ENCODE assay signal across 8 mouse cellular contexts in genomic region chr3:28408859-28409459, GRCm38 (mm10).
DNase-seq lines count a peak whose midpoint lies in the region; ATAC-seq and TF ChIP-seq lines count a peak whose summit lies in the region.

No protein-coding gene starts in this region.

- H3K27ac ChIP-seq in hindbrain, embryonic 12.5 days, result peak overlapping the region; percentile 44; the same call in 1 of the 2 replicates
- peak overlapping the region; percentile 36 for H3K27ac ChIP-seq in lung, embryonic 14.5 days (ENCODE audit: low read depth)

- peak; percentile 39 for TF ChIP-seq CTCF in lung, embryonic 14.5 days (IDR thresholded peaks at IDR 0.05; ENCODE audit: low read depth)

- no peak overlapping the region for H3K4me3 ChIP-seq in hindbrain, embryonic 12.5 days
- no peak overlapping the region for H3K4me3 ChIP-seq in lung, embryonic 14.5 days (ENCODE audit: low read depth, low read length)

- 47% methylated on average over 12 of the region's 12 CpGs for WGBS in hindbrain, embryonic 12.5 days
- WGBS in lung, embryonic 14.5 days, result 37% methylated on average over 12 of the region's 12 CpGs

- peak; percentile 63 for ATAC-seq in hindbrain, embryonic 12.5 days (ENCODE audit: low FRiP score)
- ATAC-seq in lung, embryonic 14.5 days (ENCODE audit: insufficient read depth), result peak; percentile 98
- ATAC-seq in erythroblast, adult 5-6 weeks (replicated peaks; ENCODE audit: low FRiP score, poor library complexity, severe bottlenecking), result no peak

- no peaks in the 10 kb centered on the region for H3K36me3 ChIP-seq in hindbrain, embryonic 12.5 days
- H3K36me3 ChIP-seq in lung, embryonic 14.5 days (ENCODE audit: insufficient read depth), result no peaks in the 10 kb centered on the region

- H3K27me3 ChIP-seq in hindbrain, embryonic 12.5 days, result no peaks in the 10 kb centered on the region
- H3K27me3 ChIP-seq in lung, embryonic 14.5 days (ENCODE audit: insufficient read depth, low read length), result no peaks in the 10 kb centered on the region

- no peak overlapping the region for H3K9ac ChIP-seq in hindbrain, embryonic 12.5 days
- no peak overlapping the region for H3K9ac ChIP-seq in lung, embryonic 14.5 days

- DNase-seq in NIH3T3 (ENCODE audit: low read depth), result peak; percentile 24
- DNase-seq in cerebellum, postnatal 14 days, result peak; percentile 82 to 86
- peak; percentile 75 for DNase-seq in gastrocnemius, adult 18-20 months (ENCODE audit: low spot score)
- DNase-seq in layer of hippocampus, adult 9-11 months, result peak; percentile 83
- peak; percentile 81 for DNase-seq in lung, embryonic 14.5 days
- peak; percentile 7 for DNase-seq in ovary, postnatal 14 days (ENCODE audit: low spot score)

- H3K4me2 ChIP-seq in hindbrain, embryonic 12.5 days (replicated peaks), result no peak overlapping the region
- H3K4me2 ChIP-seq in lung, embryonic 14.5 days, result peak overlapping the region; percentile 41

- H3K4me1 ChIP-seq in hindbrain, embryonic 12.5 days, result peaks cover 7% of the 10 kb centered on the region
- H3K4me1 ChIP-seq in lung, embryonic 14.5 days (ENCODE audit: insufficient read depth), result no peaks in the 10 kb centered on the region

- H3K9me3 ChIP-seq in hindbrain, embryonic 12.5 days (replicated peaks), result no peaks in the 10 kb centered on the region
- H3K9me3 ChIP-seq in lung, embryonic 14.5 days (ENCODE audit: low read depth, low read length), result no peaks in the 10 kb centered on the region

Comparison
In these comparisons a context has a peak if more than half of its experiments do, and no peak if none do; other contexts are left out.
1. DNase-seq: peak in every context shown above with its lines; median percentile 84 in cerebellum, postnatal 14 days; 83 in layer of hippocampus, adult 9-11 months; 81 in lung, embryonic 14.5 days; 75 in gastrocnemius, adult 18-20 months; 24 in NIH3T3; 7 in ovary, postnatal 14 days.